Mouse (Mus musculus) forebrain, embryonic 15.5 days (tissue): ENCODE measurements at regions not wholly inside any gene's neighbourhood (a gene's known extent, or its start where the extent isn't known, plus 50 kb on each side); places are given as distances from the start of the nearest gene placed in this dataset.

Experiments used
- ATAC-seq: fragments of 200-750 bp; cut with Nextera tagmentation; replicated peaks from 2 replicates; pipeline ENCODE4 v1.8.0; 2017; ENCODE audit warnings: mild to moderate bottlenecking, moderate TSS enrichment, moderate library complexity
- H3K27ac ChIP-seq: fragments of 300-500 bp; sonication (generic); replicated peaks from 2 replicates; pipeline ENCODE4 v1.5.1; 2015; ENCODE audit warnings: mild to moderate bottlenecking, inconsistent platforms
- H3K27me3 ChIP-seq: fragments of 300-500 bp; sonication (generic); 2 replicates; pipeline ENCODE4 v1.6.1; 2015; ENCODE audit warnings: inconsistent platforms
- H3K36me3 ChIP-seq: fragments of 300-500 bp; sonication (generic); 2 replicates; pipeline ENCODE4 v1.6.1; 2015; ENCODE audit warnings: mild to moderate bottlenecking, inconsistent platforms
- H3K4me1 ChIP-seq: fragments of 300-500 bp; sonication (generic); 2 replicates; pipeline ENCODE4 v1.6.1; 2015; ENCODE audit warnings: inconsistent platforms
- H3K4me2 ChIP-seq: fragments of 300-500 bp; sonication (generic); replicated peaks from 2 replicates; pipeline ENCODE4 v1.6.1; 2015; ENCODE audit warnings: mild to moderate bottlenecking, inconsistent platforms
- H3K4me3 ChIP-seq: fragments of 300-500 bp; sonication (generic); 2 replicates; pipeline ENCODE4 v1.5.1; 2015; ENCODE audit warnings: mild to moderate bottlenecking, inconsistent platforms
- H3K9ac ChIP-seq: fragments of 300-500 bp; sonication (generic); replicated peaks from 2 replicates; pipeline ENCODE4 v1.6.1; 2015; ENCODE audit warnings: mild to moderate bottlenecking, inconsistent platforms
- H3K9me3 ChIP-seq: fragments of 300-500 bp; sonication (generic); 2 replicates; pipeline ENCODE4 v1.6.1; 2016; ENCODE audit warnings: inconsistent platforms
- WGBS: fragments of 180-500 bp; shearing (Covaris S2); methylation state at CpG from one replicate; pipeline ENCODE4 v1.1.7; 2015; ENCODE audit warnings: mixed read lengths; 5-methylcytosine and 5-hydroxymethylcytosine counted together

- Histone ChIP-seq H3K4me3 (no peak overlapping the region), H3K4me1 (no peaks in the 10 kb centered on the region; the same call in 1 of the 2 replicates), H3K36me3 (no peaks in the 10 kb centered on the region), H3K4me2 (no peak overlapping the region), H3K27me3 (no peaks in the 10 kb centered on the region), H3K27ac (peak overlapping the region; percentile 16; the same call in 1 of the 2 replicates), H3K9ac (no peak overlapping the region), H3K9me3 (no peaks in the 10 kb centered on the region)
- WGBS = 19% methylated on average over 4 of the region's 4 CpGs
- 0 out of 2 replicates have a peak, but pooled peaks have one; percentile 78 for ATAC-seq
Measured at GRCm38 (mm10) chr9:101807249-101807648, 54.4 kb upstream of the 9630041A04Rik start.

GRCm38 (mm10) chr9:101796718-101797117 is 64.9 kb upstream of the 9630041A04Rik start:
- Histone ChIP-seq H3K9me3 (no peaks in the 10 kb centered on the region), H3K4me3 (no peak overlapping the region), H3K27ac (no peak overlapping the region), H3K36me3 (no peaks in the 10 kb centered on the region), H3K4me2 (no peak overlapping the region), H3K27me3 (no peaks in the 10 kb centered on the region), H3K9ac (no peak overlapping the region), H3K4me1 (no peaks in the 10 kb centered on the region)
- ATAC-seq = no peak
- 83% methylated on average over 1 of the region's 1 CpGs for WGBS

GRCm38 (mm10) chr9:101796063-101796462 is 65.6 kb upstream of the 9630041A04Rik start:
- 68% methylated on average over 4 of the region's 4 CpGs for WGBS
- Histone ChIP-seq H3K4me2 (no peak overlapping the region), H3K9ac (no peak overlapping the region), H3K9me3 (no peaks in the 10 kb centered on the region), H3K4me1 (no peaks in the 10 kb centered on the region), H3K4me3 (no peak overlapping the region), H3K36me3 (no peaks in the 10 kb centered on the region), H3K27ac (no peak overlapping the region), H3K27me3 (no peaks in the 10 kb centered on the region)
- ATAC-seq = no peak

- no peak for ATAC-seq
- Histone ChIP-seq H3K9me3 (no peaks in the 10 kb centered on the region), H3K36me3 (no peaks in the 10 kb centered on the region), H3K4me1 (no peaks in the 10 kb centered on the region), H3K4me3 (no peak overlapping the region), H3K27ac (no peak overlapping the region), H3K4me2 (no peak overlapping the region), H3K9ac (no peak overlapping the region), H3K27me3 (no peaks in the 10 kb centered on the region)
- 74% methylated on average over 2 of the region's 2 CpGs for WGBS
Measured at GRCm38 (mm10) chr9:101795436-101795835, 66.2 kb upstream of the 9630041A04Rik start.

GRCm38 (mm10) chr9:101790936-101791335 is 70.7 kb upstream of the 9630041A04Rik start:
- no peaks in the 10 kb centered on the region for H3K9me3 ChIP-seq
- no peaks in the 10 kb centered on the region for H3K36me3 ChIP-seq
- 80% methylated on average over 1 of the region's 1 CpGs for WGBS
- H3K27me3 ChIP-seq = no peaks in the 10 kb centered on the region
- no peak overlapping the region for H3K9ac ChIP-seq
- H3K4me1 ChIP-seq = no peaks in the 10 kb centered on the region
- no peak overlapping the region for H3K4me3 ChIP-seq
- ATAC-seq = no peak
- no peak overlapping the region for H3K4me2 ChIP-seq
- H3K27ac ChIP-seq = no peak overlapping the region

GRCm38 (mm10) chr9:101740949-101741605 is 120.6 kb upstream of the 9630041A04Rik start:
- Histone ChIP-seq H3K4me1 (no peaks in the 10 kb centered on the region), H3K36me3 (no peaks in the 10 kb centered on the region), H3K4me3 (no peak overlapping the region), H3K27me3 (no peaks in the 10 kb centered on the region), H3K27ac (no peak overlapping the region), H3K9ac (no peak overlapping the region), H3K4me2 (no peak overlapping the region), H3K9me3 (no peaks in the 10 kb centered on the region)
- WGBS = 62% methylated on average over 10 of the region's 10 CpGs
- no peak for ATAC-seq

GRCm38 (mm10) chr9:101739322-101739721 is 122.3 kb upstream of the 9630041A04Rik start:
- no peak for ATAC-seq
- no peak overlapping the region for H3K27ac ChIP-seq
- H3K27me3 ChIP-seq = no peaks in the 10 kb centered on the region
- peaks cover under 1% of the 10 kb centered on the region; the same call in 1 of the 2 replicates for H3K4me1 ChIP-seq
- no peak overlapping the region for H3K9ac ChIP-seq
- H3K4me3 ChIP-seq = no peak overlapping the region
- WGBS = 83% methylated on average over 10 of the region's 10 CpGs
- no peak overlapping the region for H3K4me2 ChIP-seq
- no peaks in the 10 kb centered on the region for H3K9me3 ChIP-seq
- no peaks in the 10 kb centered on the region for H3K36me3 ChIP-seq

- no peaks in the 10 kb centered on the region for H3K27me3 ChIP-seq
- 69% methylated on average over 8 of the region's 8 CpGs for WGBS
Measured at GRCm38 (mm10) chr9:101734271-101734670, 127.4 kb upstream of the 9630041A04Rik start.

GRCm38 (mm10) chr9:101733611-101734225 is 127.9 kb upstream of the 9630041A04Rik start:
- WGBS = 58% methylated on average over 14 of the region's 14 CpGs
- Histone ChIP-seq H3K27ac (no peak overlapping the region), H3K27me3 (no peaks in the 10 kb centered on the region), H3K4me2 (no peak overlapping the region), H3K4me1 (peaks cover 3% of the 10 kb centered on the region; the same call in 1 of the 2 replicates), H3K36me3 (no peaks in the 10 kb centered on the region), H3K4me3 (no peak overlapping the region), H3K9me3 (no peaks in the 10 kb centered on the region), H3K9ac (no peak overlapping the region)
- ATAC-seq = peak; percentile 69; the same call in 1 of the 2 replicates

More at GRCm38 (mm10) chr9:101734271-101734670, 127.4 kb upstream of the 9630041A04Rik start:
- H3K4me3 ChIP-seq = no peak overlapping the region
- no peak overlapping the region for H3K4me2 ChIP-seq
- ATAC-seq = no peak
- no peaks in the 10 kb centered on the region for H3K36me3 ChIP-seq
- H3K9me3 ChIP-seq = no peaks in the 10 kb centered on the region
- no peak overlapping the region for H3K27ac ChIP-seq
- H3K4me1 ChIP-seq = peaks cover 3% of the 10 kb centered on the region; the same call in 1 of the 2 replicates
- no peak overlapping the region for H3K9ac ChIP-seq

- 85% methylated on average over 3 of the region's 3 CpGs for WGBS
- H3K36me3 ChIP-seq = no peaks in the 10 kb centered on the region
- H3K4me1 ChIP-seq = peaks cover 3% of the 10 kb centered on the region; the same call in 1 of the 2 replicates
- no peak overlapping the region for H3K27ac ChIP-seq
- no peaks in the 10 kb centered on the region for H3K9me3 ChIP-seq
- no peak overlapping the region for H3K9ac ChIP-seq
- no peak overlapping the region for H3K4me2 ChIP-seq
- no peaks in the 10 kb centered on the region for H3K27me3 ChIP-seq
- no peak for ATAC-seq
- H3K4me3 ChIP-seq = no peak overlapping the region
Measured at GRCm38 (mm10) chr9:101730136-101730535, 131.5 kb upstream of the 9630041A04Rik start.

GRCm38 (mm10) chr9:101717911-101718310 is 143.7 kb upstream of the 9630041A04Rik start:
- H3K4me1 ChIP-seq = no peaks in the 10 kb centered on the region
- no peaks in the 10 kb centered on the region for H3K27me3 ChIP-seq
- no peak for ATAC-seq
- H3K9ac ChIP-seq = no peak overlapping the region
- H3K4me3 ChIP-seq = no peak overlapping the region
- H3K4me2 ChIP-seq = no peak overlapping the region
- WGBS = 40% methylated on average over 2 of the region's 2 CpGs
- no peaks in the 10 kb centered on the region for H3K36me3 ChIP-seq
- H3K27ac ChIP-seq = no peak overlapping the region
- no peaks in the 10 kb centered on the region for H3K9me3 ChIP-seq

GRCm38 (mm10) chr9:101716326-101716725 is 145.3 kb upstream of the 9630041A04Rik start:
- Histone ChIP-seq H3K9me3 (no peaks in the 10 kb centered on the region), H3K4me3 (no peak overlapping the region), H3K36me3 (no peaks in the 10 kb centered on the region), H3K27ac (no peak overlapping the region), H3K4me1 (no peaks in the 10 kb centered on the region), H3K27me3 (no peaks in the 10 kb centered on the region), H3K4me2 (no peak overlapping the region), H3K9ac (no peak overlapping the region)
- WGBS = 82% methylated on average over 5 of the region's 5 CpGs
- ATAC-seq = no peak
